Mouse (Mus musculus) intestine, postnatal 0 days (tissue): ENCODE results near the gene Zfyve27. TPM values are rescaled to one million over a fixed set of nuclear protein-coding genes. Genes with fewer than 3 reads are reported as not detected.

Source experiments
- ATAC-seq: fragments of 200-750 bp; cut with Nextera tagmentation; 2 replicates; pipeline ENCODE4 v1.8.0; 2017; ENCODE audit warnings: mild to moderate bottlenecking, moderate TSS enrichment, moderate library complexity
- H3K27ac ChIP-seq: fragments of 300-500 bp; sonication (generic); 2 replicates; pipeline ENCODE4 v1.5.1; 2014; ENCODE audit warnings: mild to moderate bottlenecking, low read depth, low read length, moderate library complexity
- H3K27me3 ChIP-seq: fragments of 300-500 bp; sonication (generic); replicated peaks from 2 replicates; pipeline ENCODE4 v1.6.1; 2014; ENCODE audit warnings: low read length, mixed read lengths; ENCODE audit not compliant: control insufficient read depth, insufficient read depth
- H3K36me3 ChIP-seq: fragments of 300-500 bp; sonication (generic); 2 replicates; pipeline ENCODE4 v1.6.1; 2014; ENCODE audit warnings: mild to moderate bottlenecking, moderate library complexity; ENCODE audit not compliant: control insufficient read depth, insufficient read depth
- H3K4me1 ChIP-seq: fragments of 300-500 bp; sonication (generic); replicated peaks from 2 replicates; pipeline ENCODE4 v1.6.1; 2014; ENCODE audit warnings: antibody characterized with exemption, low read length, mixed read lengths; ENCODE audit not compliant: control insufficient read depth, insufficient read depth
- H3K4me2 ChIP-seq: fragments of 300-500 bp; sonication (generic); replicated peaks from 2 replicates; pipeline ENCODE4 v1.6.1; 2014; ENCODE audit warnings: low read depth, mild to moderate bottlenecking, moderate library complexity
- H3K4me3 ChIP-seq: fragments of 300-500 bp; sonication (generic); 2 replicates; pipeline ENCODE4 v1.5.1; 2014; ENCODE audit warnings: low read depth, low read length
- H3K9ac ChIP-seq: fragments of 300-500 bp; sonication (generic); 2 replicates; pipeline ENCODE4 v1.6.1; 2014; ENCODE audit warnings: mild to moderate bottlenecking, low read depth, low read length
- H3K9me3 ChIP-seq: fragments of 300-500 bp; sonication (generic); 2 replicates; pipeline ENCODE4 v1.6.1; 2016; ENCODE audit warnings: mixed run types; ENCODE audit not compliant: control insufficient read depth
- CTCF ChIP-seq: sonication (generic); IDR thresholded peaks from 2 replicates; pipeline ENCODE4 v1.5.1; 2016; ENCODE audit warnings: low read depth, mild to moderate bottlenecking, control low read depth, antibody characterized with exemption, moderate library complexity
- WGBS: fragments of 180-500 bp; shearing (Covaris S2); extraction: QIAGEN DNeasy Blood & Tissue Kit; methylation state at CpG from one replicate; pipeline ENCODE4 v1.1.7; 2014; 5-methylcytosine and 5-hydroxymethylcytosine counted together
- polyA plus RNA-seq: library from polyadenylated mRNA; unstranded; fragments of >200 nt; fragmentation: Nextera tagmentation; extraction: Ambion mirVana; gene quantifications from 2 replicates; pipeline ENCODE4 v1.2.1, GENCODE M21; 2015

The Zfyve27 gene
- polyA plus RNA-seq, 1 experiment from 2014 or later = 13.3 TPM

DNA sequence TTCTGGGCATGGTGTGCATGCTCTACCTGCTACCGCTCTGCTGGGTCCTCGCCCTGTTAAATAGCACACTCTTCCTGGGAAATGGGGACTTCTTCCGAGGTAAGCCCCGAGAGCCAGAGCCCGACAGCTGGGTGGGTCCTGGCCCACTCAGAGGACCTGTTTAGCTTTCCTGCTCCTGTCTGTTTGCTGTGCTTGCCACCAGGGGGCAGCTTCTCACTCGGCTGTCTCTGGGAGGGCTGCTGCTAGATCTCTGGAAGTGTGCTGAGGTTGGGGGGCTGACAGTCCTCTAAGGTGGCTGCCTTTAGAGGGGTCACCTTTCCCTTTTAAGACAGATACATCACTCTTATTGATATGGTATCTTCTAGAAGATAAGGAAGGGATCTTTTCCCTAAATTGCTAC, 18.9 kb downstream of the Zfyve27 start:
- H3K27ac ChIP-seq = no peak overlapping the region
- no peak for ATAC-seq
- peaks cover 87% of the 10 kb centered on the region for H3K36me3 ChIP-seq
- peak; percentile 69 for TF ChIP-seq CTCF
- no peaks in the 10 kb centered on the region for H3K27me3 ChIP-seq
- no peak overlapping the region for H3K4me3 ChIP-seq
- no peaks in the 10 kb centered on the region for H3K4me1 ChIP-seq
- H3K9me3 ChIP-seq = no peaks in the 10 kb centered on the region
- 59% methylated on average over 6 of the region's 6 CpGs for WGBS
- H3K4me2 ChIP-seq = no peak overlapping the region
- H3K9ac ChIP-seq = no peak overlapping the region

DNA sequence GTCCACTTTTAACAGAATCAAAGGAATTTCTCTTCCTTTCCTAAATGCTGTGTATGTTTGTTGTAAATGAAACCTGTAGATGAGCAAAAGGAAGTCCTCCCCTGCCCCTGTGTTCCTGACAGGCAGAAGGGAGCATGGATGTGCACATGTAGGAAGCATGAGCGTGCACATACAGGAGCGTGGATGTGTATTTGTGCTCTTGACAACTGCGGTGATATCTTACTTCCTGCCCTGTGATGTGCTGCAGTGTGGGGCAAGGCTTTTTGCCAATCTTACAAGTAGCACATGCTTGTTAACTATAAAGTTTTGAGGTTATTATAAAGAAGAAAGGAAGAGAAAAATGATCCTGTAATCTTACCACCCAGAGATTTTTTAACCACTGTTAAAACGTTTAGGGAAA, 26.0 kb downstream of the Zfyve27 start:
- Histone ChIP-seq H3K36me3 (peaks cover 68% of the 10 kb centered on the region), H3K4me3 (no peak overlapping the region), H3K27ac (no peak overlapping the region), H3K9ac (no peak overlapping the region), H3K4me1 (no peaks in the 10 kb centered on the region), H3K27me3 (no peaks in the 10 kb centered on the region), H3K9me3 (no peaks in the 10 kb centered on the region), H3K4me2 (no peak overlapping the region)
- ATAC-seq = no peak
- no peak for TF ChIP-seq CTCF
- 71% methylated on average over 4 of the region's 4 CpGs for WGBS

DNA sequence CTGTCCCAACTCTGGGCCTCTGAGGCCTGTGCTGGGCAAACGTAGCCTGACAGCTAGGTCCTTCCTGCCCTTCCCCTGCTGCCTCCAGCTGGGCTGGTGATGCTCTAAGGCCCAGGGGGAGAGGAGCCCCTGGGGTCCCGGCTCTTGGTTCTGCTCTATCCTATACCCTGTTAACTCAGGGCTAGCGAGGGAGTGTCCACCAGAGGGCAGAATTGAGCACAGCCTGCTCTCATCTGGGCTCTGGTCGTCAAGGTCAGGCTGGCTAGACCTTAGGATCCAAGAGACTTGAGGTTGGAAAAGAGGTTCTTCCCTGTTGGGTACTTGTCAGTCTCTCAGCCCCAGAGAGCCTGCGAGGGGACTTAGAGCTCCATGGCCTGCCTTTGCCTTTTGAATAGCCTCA, 26.7 kb downstream of the Zfyve27 start:
- 23% methylated on average over 5 of the region's 5 CpGs for WGBS
- H3K9me3 ChIP-seq = no peaks in the 10 kb centered on the region
- no peak overlapping the region for H3K9ac ChIP-seq
- no peaks in the 10 kb centered on the region for H3K27me3 ChIP-seq
- no peak overlapping the region for H3K4me2 ChIP-seq
- no peak for ATAC-seq
- H3K4me1 ChIP-seq = no peaks in the 10 kb centered on the region
- H3K4me3 ChIP-seq = no peak overlapping the region
- H3K36me3 ChIP-seq = peaks cover 62% of the 10 kb centered on the region
- H3K27ac ChIP-seq = no peak overlapping the region
- peak; percentile 89 for TF ChIP-seq CTCF

DNA sequence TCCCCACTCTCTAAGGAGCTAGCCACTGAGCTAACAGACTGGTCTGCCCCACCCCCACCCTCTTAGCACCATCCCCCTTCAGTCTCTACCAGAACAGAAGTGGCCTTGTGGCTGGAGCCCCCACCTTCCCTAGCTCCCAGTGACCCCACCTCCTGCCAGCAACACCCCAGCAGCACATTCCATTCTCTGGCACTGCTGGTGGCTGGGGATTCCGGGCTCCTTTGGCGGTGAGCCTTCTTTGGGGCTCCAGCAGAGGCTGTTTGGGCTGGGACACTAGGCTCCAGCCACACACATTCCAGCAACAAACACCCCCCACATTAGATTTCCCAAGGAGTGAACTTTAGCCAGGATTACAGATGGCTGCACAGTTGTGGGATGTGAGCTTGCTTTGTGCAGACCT, 29.6 kb downstream of the Zfyve27 start:
- no peak overlapping the region for H3K27ac ChIP-seq

DNA sequence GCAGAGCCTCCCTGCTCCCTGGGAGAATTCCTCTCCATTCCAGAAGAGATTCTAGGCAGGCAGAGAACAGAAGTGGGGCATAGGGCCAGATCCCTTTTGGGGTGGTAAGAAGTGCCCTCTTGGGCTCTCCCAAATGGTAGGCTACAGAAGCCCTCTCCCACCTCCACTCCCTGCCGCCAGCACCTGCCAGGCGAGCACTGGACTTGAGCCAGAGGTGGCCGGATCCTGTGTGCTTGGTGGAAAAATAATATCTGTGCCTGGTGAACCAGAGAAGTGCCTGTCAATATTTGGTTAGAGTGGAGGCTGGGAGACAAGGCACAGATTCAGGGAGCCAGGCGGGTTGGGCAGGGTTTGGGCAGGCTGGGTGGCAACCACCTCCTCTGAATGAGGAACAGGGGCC, 32.6 kb downstream of the Zfyve27 start:
- Histone ChIP-seq H3K27ac (no peak overlapping the region), H3K4me2 (no peak overlapping the region), H3K9ac (no peak overlapping the region), H3K27me3 (peaks cover 20% of the 10 kb centered on the region), H3K36me3 (peaks cover 14% of the 10 kb centered on the region; the same call in 1 of the 2 replicates), H3K9me3 (no peaks in the 10 kb centered on the region), H3K4me1 (no peaks in the 10 kb centered on the region), H3K4me3 (no peak overlapping the region)
- 64% methylated on average over 4 of the region's 4 CpGs for WGBS
- ATAC-seq = no peak
- TF ChIP-seq CTCF = no peak

More for the DNA sequence above, 29.6 kb downstream of the Zfyve27 start:
- Histone ChIP-seq H3K4me3 (no peak overlapping the region), H3K9ac (no peak overlapping the region), H3K27me3 (peaks cover 2% of the 10 kb centered on the region; the same call in 1 of the 2 replicates), H3K4me2 (no peak overlapping the region), H3K4me1 (no peaks in the 10 kb centered on the region), H3K9me3 (no peaks in the 10 kb centered on the region), H3K36me3 (peaks cover 38% of the 10 kb centered on the region; the same call in 1 of the 2 replicates)
- WGBS = 77% methylated on average over 2 of the region's 2 CpGs
- no peak for ATAC-seq
- no peak for TF ChIP-seq CTCF

DNA sequence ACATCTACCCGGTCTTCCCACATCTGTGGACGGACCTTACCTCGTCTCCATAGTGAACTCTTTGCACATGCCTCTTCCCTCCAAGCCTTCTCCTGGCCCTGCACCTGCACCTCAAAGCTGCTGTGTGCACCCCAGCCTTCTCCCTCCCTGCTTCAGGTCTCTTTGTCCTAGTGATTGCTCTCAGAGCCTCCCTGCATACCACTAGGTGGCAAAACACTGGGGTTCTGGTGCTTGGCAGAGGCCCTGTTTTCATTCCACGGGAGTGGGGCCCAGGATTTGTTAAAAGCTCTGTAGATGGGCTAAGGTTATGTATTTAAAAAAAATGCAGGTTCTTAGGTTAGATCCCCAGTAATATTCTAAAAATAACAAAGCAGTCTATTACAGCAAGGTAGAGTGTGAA, 33.3 kb downstream of the Zfyve27 start:
- Histone ChIP-seq H3K27ac (no peak overlapping the region), H3K9ac (no peak overlapping the region), H3K27me3 (peaks cover 27% of the 10 kb centered on the region), H3K9me3 (no peaks in the 10 kb centered on the region), H3K4me2 (no peak overlapping the region), H3K4me3 (no peak overlapping the region), H3K36me3 (peaks cover 8% of the 10 kb centered on the region; the same call in 1 of the 2 replicates), H3K4me1 (no peaks in the 10 kb centered on the region)
- TF ChIP-seq CTCF = peak; percentile 34
- WGBS = 61% methylated on average over 4 of the region's 4 CpGs
- no peak for ATAC-seq

DNA sequence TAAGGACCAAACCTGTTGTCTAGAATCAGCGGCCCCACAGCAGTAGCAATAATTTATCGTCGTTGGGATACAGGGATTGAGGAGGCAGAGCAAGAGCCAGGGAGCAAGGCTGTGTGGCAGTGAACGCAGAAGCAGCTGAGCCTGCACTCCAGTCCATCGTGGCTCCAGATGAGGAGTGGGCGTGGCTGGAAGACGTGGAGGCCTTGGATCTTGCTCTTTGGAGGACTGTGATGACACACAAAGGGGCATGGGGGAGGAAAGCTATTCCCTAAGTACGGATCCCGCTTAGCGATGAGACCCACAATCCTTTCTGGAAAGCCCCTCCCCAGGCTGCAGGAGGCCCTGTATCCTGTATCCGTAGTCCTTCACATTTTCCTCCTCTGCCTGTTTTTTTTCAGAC, 34.3 kb downstream of the Zfyve27 start:
- no peak for ATAC-seq
- no peak for TF ChIP-seq CTCF
- peaks cover 36% of the 10 kb centered on the region for H3K27me3 ChIP-seq
- no peaks in the 10 kb centered on the region for H3K9me3 ChIP-seq
- 44% methylated on average over 11 of the region's 11 CpGs for WGBS
- 0 out of 2 replicates have a peak, but pooled peaks cover under 1% of the 10 kb centered on the region for H3K36me3 ChIP-seq
- H3K4me3 ChIP-seq = no peak overlapping the region
- H3K27ac ChIP-seq = no peak overlapping the region
- H3K9ac ChIP-seq = no peak overlapping the region
- no peaks in the 10 kb centered on the region for H3K4me1 ChIP-seq
- no peak overlapping the region for H3K4me2 ChIP-seq
